Mouse (Mus musculus) embryonic stem cell, embryonic (primary cell): Measurements from ENCODE around the gene Jade1.

ENCODE experiments used
- CTCF ChIA-PET, 4 experiments: fragments of 300-600 bp in 2 of 4; fragments of 350-600 bp in 2 of 4; sonication (Branson Sonifier 250); formaldehyde crosslinking; loops; one replicate each; lab custom pipeline; 2022; ENCODE audit warnings: inconsistent platforms in 2 of 4; lab: Charles Lee
- POLR2A ChIA-PET, 4 experiments: fragments of 300-600 bp in 2 of 4; fragments of 350-600 bp in 2 of 4; sonication (Branson Sonifier 250); formaldehyde crosslinking; loops; one replicate each; lab custom pipeline; 2022; ENCODE audit warnings: antibody characterized with exemption in 4 of 4, inconsistent platforms in 1 of 4; lab: Charles Lee

Jade1 gene

DNA sequence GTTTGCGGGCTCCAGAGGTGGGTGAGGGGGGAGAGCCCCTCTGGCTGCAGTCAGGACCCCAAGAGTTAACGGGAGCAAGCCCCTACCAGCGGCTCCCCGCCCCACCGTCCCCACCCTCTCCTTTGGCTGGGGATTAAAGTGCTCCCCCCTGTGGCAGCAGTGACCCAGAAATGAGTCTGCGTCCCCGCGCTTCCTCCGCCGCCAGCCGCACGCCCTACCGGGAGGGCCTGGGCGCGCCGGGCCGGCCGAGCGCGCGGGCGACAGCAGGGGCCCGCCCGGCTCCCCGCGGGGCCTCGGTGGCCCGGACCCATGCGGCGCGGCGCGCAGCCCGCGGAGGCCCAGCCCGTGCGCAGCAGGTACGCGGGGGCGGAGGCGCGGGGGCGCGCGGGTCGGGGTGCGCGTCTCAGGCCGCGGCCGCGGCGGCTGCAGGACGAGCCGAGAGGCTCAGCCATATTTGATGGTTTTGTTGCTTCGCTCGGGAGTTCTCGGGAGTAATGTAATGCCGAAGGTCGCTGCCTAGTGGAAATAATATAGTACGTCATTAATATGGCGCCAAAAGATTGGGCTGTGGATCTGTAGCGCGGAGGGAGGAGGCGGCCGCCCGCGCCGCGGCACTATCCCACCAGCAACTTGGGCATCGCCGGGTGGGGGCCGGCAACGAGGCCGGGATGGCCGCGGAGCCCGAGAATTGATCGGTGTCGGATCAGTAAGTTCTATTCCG, 7.8 kb downstream of the Jade1 start:
- ChIA-PET CTCF (no interaction called here), POLR2A (interaction anchor here in 3 of 4 experiments (0.6 to 1.4 kb wide), 12 partner anchors 7 to 670 kb away, joined by 3 to 5 read pairs (median 4); no protein-coding TSS in a partner anchor)

DNA sequence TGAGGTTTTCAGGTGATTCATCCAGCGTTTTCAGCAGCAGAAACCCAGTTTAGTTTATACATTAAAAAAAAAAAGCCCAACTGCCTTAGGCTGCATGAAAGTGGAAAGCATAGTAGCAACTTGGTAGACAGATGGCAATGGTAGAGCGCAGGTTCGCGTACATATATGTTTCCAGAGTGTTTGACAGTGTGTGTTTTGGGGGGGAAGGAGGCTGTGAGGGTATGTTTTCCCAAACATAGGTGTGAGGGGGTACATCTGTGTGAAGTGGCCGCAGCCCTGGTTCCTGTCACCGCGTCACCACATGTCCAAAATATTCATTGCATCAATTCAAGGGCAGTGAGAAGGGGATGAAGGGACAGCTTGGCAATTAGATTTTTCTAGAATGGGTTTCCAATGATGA, 8.5 kb downstream of the Jade1 start:
- ChIA-PET POLR2A (interaction anchor here in 3 of 4 experiments (0.6 to 1.4 kb wide), 12 partner anchors 8 to 670 kb away, joined by 3 to 5 read pairs (median 4); no protein-coding TSS in a partner anchor), CTCF (no interaction called here)

DNA sequence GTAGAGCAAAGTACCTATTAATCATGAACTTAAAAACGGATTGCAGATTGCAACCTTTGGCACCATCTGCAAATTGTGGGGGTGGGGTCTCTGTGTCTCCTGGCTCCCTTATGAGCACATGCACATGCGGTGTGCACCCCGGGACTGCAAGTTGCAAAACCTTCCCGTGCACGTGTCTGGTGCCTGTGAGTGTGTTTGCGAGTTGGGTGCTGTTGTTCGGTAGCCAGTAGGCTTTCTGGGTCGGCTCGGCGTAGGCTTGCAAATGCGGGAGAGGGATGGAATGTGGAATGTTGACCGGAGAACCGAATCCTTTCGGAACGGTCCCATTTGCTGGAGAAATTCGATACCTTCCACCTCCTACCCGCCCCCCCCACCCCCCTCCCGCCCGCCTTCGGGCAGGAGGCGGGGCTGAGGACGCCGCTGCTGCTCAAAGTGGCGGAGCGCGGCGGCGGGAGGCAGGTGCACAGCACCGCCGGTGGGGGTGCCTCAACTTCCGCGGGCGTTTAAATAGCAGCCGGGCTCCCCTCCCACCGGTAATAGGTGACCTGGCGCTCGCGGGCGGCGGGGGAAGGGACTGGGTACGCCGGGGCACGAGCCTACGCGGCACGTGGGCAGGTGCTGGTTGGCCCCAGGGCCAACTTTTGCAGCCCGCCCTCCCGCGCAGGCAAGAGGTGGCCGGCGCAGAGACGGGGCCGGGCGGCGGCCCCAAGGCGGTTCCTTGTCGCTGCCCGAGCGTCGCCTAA, 9.1 kb downstream of the Jade1 start:
- CTCF ChIA-PET: interaction anchor here in 1 of 4 experiments (1.3 kb wide), 1 partner anchor 382 kb away, joined by 3 read pairs; no protein-coding TSS in a partner anchor
- POLR2A ChIA-PET: interaction anchor here in 3 of 4 experiments (1.0 to 41.2 kb wide), 13 partner anchors 8 to 72 kb away, joined by 3 to 1272 read pairs (median 6); partner anchors contain the start of gene Jade1 (in 2 of the 3)

DNA sequence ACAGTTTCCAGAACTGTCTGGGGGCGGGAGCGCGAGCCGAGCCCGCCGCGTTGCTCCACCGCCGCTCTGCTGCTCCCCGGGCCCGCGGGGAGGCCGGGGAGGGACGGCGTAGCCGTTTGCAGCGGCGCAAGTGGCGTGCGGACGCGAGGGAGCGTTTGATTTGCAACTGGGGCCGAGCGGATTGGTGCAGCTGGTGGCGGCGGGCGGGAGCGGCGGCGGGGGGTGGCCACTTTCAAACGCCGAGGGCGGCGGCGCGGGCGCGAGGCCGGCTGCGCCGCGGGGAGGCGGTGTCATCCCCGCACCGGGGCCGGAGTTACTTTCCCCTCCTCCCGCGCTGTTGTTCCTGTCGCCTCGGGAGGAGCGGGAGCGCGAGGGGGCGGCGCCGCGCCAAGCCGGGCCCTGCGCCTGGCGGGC, 9.9 kb downstream of the Jade1 start:
- ChIA-PET CTCF (interaction anchor here in 3 of 4 experiments (0.7 to 2.6 kb wide), 5 partner anchors 8 to 1051 kb away, joined by 3 to 8 read pairs (median 3); no protein-coding TSS in a partner anchor), POLR2A (interaction anchor here (0.6 to 41.2 kb wide), 29 partner anchors 9 to 481 kb away, joined by 3 to 1272 read pairs (median 6); partner anchors contain the start of gene Jade1 (in 3 of the 4))

DNA sequence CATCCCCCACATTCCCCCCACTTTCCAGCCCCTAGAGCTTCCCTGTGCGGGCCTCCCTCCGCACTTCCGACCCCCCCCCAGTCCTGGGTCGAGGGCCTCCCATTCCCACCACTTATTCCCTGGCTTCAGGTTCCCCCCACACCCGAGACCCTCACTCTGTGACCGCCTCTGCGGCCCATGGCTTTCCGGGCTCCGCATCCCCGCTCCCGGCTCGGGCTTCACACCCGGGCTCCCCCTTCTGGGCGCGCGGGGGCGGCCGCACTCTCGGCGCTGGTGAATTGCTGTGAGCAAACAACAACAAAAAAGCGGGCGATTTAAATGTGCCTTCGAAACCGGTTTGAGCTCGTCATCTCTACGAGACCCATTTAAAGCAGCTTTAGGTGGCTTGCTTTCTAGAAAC, 10.4 kb downstream of the Jade1 start:
- CTCF ChIA-PET: interaction anchor here (0.6 to 2.6 kb wide), 6 partner anchors 9 to 1052 kb away, joined by 3 to 8 read pairs (median 3); no protein-coding TSS in a partner anchor
- POLR2A ChIA-PET: interaction anchor here (0.6 to 41.2 kb wide), 44 partner anchors 8 to 607 kb away, joined by 3 to 1272 read pairs (median 5); partner anchors contain the start of gene Jade1 (in 3 of the 4)

DNA sequence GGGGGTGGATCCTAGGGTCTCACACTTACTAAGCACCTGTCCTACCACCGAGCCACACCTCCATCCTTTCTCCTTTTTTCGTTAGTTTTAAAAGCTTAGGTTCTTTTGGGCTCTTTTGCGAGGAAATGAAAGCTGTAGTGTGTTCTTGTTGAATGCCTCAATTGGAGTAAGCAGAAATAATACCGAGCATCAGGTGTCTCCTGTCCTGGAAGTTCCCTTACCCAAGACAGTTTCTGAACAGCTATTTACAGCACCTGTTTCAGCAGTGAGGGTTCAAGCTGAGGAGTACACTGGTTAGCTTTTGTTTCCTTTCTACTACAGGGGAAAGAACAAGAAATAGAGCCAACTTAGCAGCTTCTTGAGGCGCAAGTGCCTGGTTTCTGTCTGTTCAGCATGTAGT, 14.4 kb downstream of the Jade1 start:
- ChIA-PET POLR2A (interaction anchor here (0.6 to 41.2 kb wide), 22 partner anchors 10 to 83 kb away, joined by 3 to 1272 read pairs (median 4); partner anchors contain the start of gene Jade1 (in 2 of the 4)), CTCF (interaction anchor here in 1 of 4 experiments (0.6 kb wide), 1 partner anchor 60 kb away, joined by 4 read pairs; no protein-coding TSS in a partner anchor)

DNA sequence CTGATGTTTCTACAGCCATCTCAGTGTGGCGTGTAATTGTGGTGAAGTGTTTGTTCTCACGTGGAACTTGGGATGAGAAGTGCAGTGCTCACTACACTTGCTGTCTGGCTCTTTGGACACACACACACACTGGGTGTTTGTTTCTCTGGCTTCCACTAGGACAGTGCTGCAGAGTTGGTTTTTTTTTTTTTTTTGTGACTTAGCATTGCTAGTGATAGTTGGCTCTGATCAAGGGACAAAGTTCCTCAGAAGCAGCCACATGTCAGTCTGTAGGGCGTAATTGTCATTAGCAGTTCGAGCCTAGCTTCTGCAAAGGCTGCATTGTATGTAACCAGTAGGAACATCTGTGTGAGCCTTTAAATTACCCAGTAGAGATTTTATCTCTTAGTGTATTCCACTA, 16.6 kb downstream of the Jade1 start:
- ChIA-PET CTCF (interaction anchor here in 1 of 4 experiments (0.7 kb wide), 1 partner anchor 10 kb away, joined by 3 read pairs; no protein-coding TSS in a partner anchor), POLR2A (interaction anchor here in 3 of 4 experiments (0.7 to 41.2 kb wide), 10 partner anchors 9 to 1738 kb away, joined by 3 to 1272 read pairs (median 16); partner anchors contain the start of gene Jade1 (in 2 of the 3))

DNA sequence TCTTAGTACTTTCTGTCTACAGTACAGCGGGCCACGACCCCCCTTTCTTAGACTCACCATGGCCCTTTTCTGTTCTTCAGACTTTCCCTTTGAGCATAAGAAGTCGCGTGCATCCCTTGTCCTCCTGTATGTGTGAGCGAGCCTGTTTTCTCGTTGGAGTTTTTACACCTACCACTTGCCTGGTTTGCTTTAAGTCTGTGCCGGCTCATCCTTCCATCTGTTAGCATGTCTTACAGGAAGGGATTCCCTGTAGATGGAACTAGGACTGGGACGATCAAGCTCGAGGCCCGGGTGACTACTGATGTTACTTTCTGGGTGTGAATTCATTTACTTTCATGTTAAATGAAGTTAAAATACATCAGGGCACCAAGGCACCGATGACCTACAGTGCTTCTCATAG, 17.4 kb downstream of the Jade1 start:
- ChIA-PET CTCF (no interaction called here), POLR2A (interaction anchor here in 3 of 4 experiments (0.8 to 41.2 kb wide), 10 partner anchors 8 to 77 kb away, joined by 3 to 1272 read pairs (median 14); partner anchors contain the start of gene Jade1 (in 2 of the 3))

DNA sequence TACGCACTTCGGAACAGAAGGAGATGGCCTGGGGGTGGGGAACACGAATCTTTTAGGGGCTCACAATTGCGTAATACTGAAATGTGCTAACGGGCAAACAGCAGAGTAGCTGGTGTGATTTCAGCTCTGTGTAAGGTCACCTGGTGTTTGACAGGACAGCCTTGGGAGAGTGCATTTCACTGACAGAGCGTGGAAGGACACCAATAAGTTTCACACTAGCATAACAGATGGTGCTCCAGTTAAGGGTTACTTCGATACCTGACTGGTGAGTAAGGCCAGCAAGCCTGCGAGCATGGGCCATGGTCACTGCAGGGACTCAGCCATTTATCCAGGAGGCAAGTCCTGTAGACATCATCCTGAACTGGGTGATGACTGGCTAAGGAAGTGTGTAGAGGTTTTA, 18.7 kb downstream of the Jade1 start:
- POLR2A ChIA-PET: interaction anchor here (0.6 to 41.2 kb wide), 22 partner anchors 7 to 81 kb away, joined by 3 to 1272 read pairs (median 6); partner anchors contain the start of gene Jade1 (in 2 of the 4)
- CTCF ChIA-PET: no interaction called here

DNA sequence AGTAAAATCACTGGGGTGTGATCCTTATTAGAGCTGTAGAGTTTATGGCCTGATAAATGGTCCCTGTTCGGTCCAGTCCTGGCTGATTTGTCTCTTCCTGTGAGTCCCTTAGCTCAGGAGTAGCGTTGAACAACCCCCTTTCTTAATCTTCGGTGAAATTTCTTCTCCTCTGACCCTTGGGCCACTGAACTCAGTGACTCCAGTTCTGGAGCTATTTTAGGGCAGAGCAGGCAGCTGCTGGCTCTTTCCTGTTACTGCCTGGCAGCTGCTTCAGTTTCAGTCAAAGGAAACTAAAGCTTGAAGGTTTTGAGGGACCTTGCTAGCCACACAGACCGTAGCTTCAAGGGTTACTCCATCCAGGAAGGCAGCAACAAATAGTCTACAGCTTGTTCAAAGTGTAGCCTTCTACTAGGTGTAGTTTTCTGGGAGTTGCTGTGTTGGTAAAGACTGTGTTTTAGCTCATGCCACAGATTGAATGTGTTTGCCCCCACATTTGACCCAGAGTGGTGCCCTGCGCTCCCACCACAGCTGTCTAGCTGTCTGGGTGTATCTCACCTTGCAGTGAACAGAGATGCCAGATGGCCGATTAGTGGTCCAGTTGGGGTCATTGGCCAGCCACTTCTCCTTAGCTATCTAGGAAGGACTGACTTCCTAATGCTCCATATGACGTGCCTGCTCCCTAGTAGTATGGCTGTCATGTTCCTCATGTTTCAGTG, 19.3 kb downstream of the Jade1 start:
- CTCF ChIA-PET: interaction anchor here in 1 of 4 experiments (0.5 kb wide), 1 partner anchor 50 kb away, joined by 4 read pairs; no protein-coding TSS in a partner anchor
- POLR2A ChIA-PET: interaction anchor here (0.5 to 41.2 kb wide), 25 partner anchors 6 to 105 kb away, joined by 3 to 1272 read pairs (median 4); partner anchors contain the start of gene Jade1 (in 1 of the 4)

DNA sequence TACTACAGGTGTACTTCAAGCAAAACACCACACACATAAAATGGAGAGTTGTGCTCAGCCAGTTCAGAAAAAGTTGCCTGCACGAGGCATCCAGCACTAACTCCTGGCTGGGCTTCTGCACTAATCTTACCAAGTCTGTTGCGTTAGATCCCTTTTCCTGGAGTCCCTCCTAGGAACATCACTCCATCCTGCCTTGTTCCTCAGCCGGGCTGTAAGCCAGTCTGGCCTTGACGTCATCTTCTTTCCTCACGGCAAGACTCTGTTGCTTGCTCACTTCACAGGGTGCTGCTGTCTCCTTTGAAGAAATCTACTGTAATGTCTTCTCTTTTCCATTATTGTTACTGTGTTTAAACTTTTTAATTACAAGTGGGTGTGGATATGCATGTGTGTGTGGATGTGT, 20.4 kb downstream of the Jade1 start:
- ChIA-PET CTCF (no interaction called here), POLR2A (interaction anchor here in 2 of 4 experiments (0.5 to 50.6 kb wide), 7 partner anchors 10 to 96 kb away, joined by 3 to 1272 read pairs (median 5); no protein-coding TSS in a partner anchor)

DNA sequence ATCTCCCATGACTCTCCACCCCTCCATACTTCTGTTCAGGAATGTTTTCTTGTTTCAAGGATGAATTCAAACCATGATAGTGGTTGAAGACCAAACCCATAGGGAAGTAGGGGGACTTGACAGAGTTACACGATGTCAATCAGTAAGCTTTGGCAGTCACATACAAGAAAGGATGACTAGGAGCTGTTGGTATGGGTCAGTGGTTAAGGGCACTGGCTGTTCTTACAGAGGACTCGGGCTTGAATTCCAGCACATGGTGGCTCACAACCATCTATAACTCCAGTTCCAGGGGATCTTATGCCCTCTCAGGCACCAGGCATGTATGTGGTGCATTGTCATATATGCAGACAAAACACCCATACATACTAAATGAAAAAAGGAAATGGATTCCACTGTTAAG, 21.7 kb downstream of the Jade1 start:
- CTCF ChIA-PET: no interaction called here
- POLR2A ChIA-PET: interaction anchor here in 3 of 4 experiments (1.0 to 50.6 kb wide), 10 partner anchors 7 to 82 kb away, joined by 3 to 1272 read pairs (median 42); partner anchors contain the start of gene Jade1 (in 1 of the 3)

DNA sequence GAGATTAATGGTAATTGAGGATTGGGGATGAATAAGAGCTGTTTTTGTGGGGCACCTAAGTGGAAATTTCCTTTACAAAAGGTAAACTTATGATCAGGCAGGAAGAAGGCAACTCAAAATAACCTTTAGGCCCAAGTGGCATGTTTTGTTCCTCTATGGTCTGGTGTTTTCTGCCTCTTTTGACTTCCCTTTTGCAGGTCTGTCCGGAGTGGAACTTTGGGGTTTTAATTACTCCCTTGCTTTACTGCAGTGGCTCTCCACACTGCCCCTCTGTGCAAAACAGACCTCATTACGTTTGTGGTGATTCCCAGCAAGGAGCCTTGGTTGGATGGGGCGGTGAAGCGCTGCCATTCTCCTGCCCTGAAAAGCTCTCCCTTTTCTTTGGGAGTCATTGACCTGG, 24.3 kb downstream of the Jade1 start:
- ChIA-PET POLR2A (interaction anchor here (0.5 to 50.6 kb wide), 16 partner anchors 6 to 760 kb away, joined by 3 to 1272 read pairs (median 7); partner anchors contain the start of gene Jade1 (in 2 of the 4)), CTCF (interaction anchor here in 2 of 4 experiments (0.6 to 1.1 kb wide), 2 partner anchors 21 to 32 kb away, joined by 3 to 4 read pairs; no protein-coding TSS in a partner anchor)

DNA sequence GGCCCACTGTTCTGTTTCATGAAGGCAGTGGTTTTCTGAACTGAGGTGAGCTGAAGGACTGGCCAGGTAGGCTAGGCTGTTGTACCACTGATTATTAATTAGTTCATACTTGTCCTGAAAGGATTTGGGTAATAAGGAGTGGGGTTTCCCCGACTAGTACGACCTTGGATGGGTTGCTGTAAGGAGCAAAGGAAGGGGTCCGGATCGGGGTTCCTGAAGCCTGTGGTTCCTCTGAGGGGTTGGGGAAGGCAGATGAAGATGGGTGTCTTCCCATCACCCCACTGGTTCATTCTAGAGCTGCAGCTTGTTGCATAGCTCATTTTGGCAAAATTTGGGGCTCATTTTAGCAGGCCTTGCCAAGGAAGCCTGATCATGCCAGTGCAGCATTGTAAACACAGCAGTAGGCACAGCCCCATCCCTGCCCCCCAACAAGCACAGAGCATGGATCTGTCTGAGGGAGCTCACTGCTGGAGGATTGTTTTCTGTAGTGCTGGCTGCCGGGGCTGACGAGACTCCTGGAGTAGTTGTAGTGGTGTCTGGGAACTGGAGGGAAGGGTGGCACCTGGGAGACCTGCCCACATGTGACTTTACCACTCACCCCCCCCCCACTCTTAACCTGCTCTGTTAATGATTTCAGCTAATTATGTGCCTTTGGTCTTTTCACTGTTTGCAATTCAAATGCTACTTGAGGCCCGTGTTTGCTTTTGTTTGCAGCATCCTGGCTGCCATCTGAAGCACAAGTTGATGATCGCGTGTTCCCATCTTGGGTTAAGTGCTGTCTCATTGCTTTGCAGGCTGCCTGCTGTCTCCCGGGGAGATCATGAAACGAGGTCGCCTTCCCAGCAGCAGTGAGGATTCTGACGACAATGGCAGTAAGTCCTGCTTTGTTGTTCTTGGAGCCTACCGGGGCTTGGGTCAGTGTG, 25.1 kb downstream of the Jade1 start:
- POLR2A ChIA-PET: interaction anchor here in 3 of 4 experiments (0.5 to 50.6 kb wide), 16 partner anchors 5 to 85 kb away, joined by 3 to 1272 read pairs (median 10); partner anchors contain the start of gene Jade1 (in 2 of the 3)
- CTCF ChIA-PET: interaction anchor here in 3 of 4 experiments (0.6 to 1.6 kb wide), 4 partner anchors 11 to 58 kb away, joined by 3 to 4 read pairs (median 4); no protein-coding TSS in a partner anchor

DNA sequence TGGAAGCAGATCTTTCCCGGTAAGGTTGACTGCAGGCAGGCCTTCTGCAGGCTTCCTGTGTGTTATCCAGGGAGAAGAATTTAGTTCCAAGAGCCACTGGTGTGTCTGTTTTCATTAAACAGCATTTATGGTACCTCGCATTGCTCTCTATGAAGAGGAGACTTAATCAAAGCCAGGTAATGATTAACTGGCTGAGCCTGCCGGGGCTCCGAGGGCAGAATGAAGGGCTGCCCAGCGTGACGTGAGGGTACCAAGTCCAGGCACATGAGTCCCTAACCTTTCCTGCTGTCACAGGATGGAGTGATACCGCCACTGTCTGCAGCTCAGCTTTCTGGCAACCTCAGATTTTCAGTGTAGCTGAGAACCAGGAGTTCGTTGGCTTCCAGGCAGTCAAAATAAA, 25.9 kb downstream of the Jade1 start:
- ChIA-PET POLR2A (interaction anchor here (1.0 to 50.6 kb wide), 19 partner anchors 4 to 632 kb away, joined by 3 to 1272 read pairs (median 7); partner anchors contain the start of genes Jade1 (in 2 of the 4) and Larp1b (in 1 of the 4)), CTCF (interaction anchor here in 3 of 4 experiments (0.6 to 1.6 kb wide), 4 partner anchors 10 to 673 kb away, joined by 3 to 4 read pairs (median 3); no protein-coding TSS in a partner anchor)
